Mouse (Mus musculus) naive thymus-derived CD4-positive, alpha-beta T cell, adult 2 months (primary cell): ENCODE measurements around the gene Cryab.
A peak's percentile ranks its signal among the peaks of the same experiment; 100 is the strongest.

Source experiments
- DNase-seq: peaks from one replicate; pipeline ENCODE4 v3.0.0-alpha.2; 2011; ENCODE audit warnings: low read depth

Cryab gene

GRCm38 (mm10) chr9:50751323-50751722 is at the start of gene Cryab:
Gene Cryab (plus strand): TSS chr9:50751325.
- DNase-seq: no peak

GRCm38 (mm10) chr9:50704907-50705306 is 46.2 kb upstream of the Cryab start:
- DNase-seq: no peak

- DNase-seq: no peak
Observed at GRCm38 (mm10) chr9:50709108-50709507, 42.0 kb upstream of the Cryab start.

- no peak for DNase-seq
Observed at GRCm38 (mm10) chr9:50711337-50711736, 39.8 kb upstream of the Cryab start.

- DNase-seq: no peak
Observed at GRCm38 (mm10) chr9:50714188-50714587, 36.9 kb upstream of the Cryab start.

GRCm38 (mm10) chr9:50718878-50719277 is 32.2 kb upstream of the Cryab start:
- no peak for DNase-seq

- no peak for DNase-seq
Observed at GRCm38 (mm10) chr9:50721061-50721460, 30.1 kb upstream of the Cryab start.

GRCm38 (mm10) chr9:50722451-50722911 is 28.6 kb upstream of the Cryab start:
- DNase-seq: no peak

- no peak for DNase-seq
Observed at GRCm38 (mm10) chr9:50723406-50723805, 27.7 kb upstream of the Cryab start.

- DNase-seq: no peak
Observed at GRCm38 (mm10) chr9:50724147-50724546, 27.0 kb upstream of the Cryab start.

- DNase-seq: no peak
Observed at GRCm38 (mm10) chr9:50724661-50725330, 26.3 kb upstream of the Cryab start.

- no peak for DNase-seq
Observed at GRCm38 (mm10) chr9:50725921-50726590, 25.1 kb upstream of the Cryab start.

GRCm38 (mm10) chr9:50727171-50727924 is 23.8 kb upstream of the Cryab start:
- DNase-seq: no peak

GRCm38 (mm10) chr9:50727925-50728651 is 23.0 kb upstream of the Cryab start:
- peak; percentile 10 for DNase-seq

- DNase-seq: no peak
Observed at GRCm38 (mm10) chr9:50729600-50729999, 21.5 kb upstream of the Cryab start.

GRCm38 (mm10) chr9:50732560-50732959 is 18.6 kb upstream of the Cryab start:
- no peak for DNase-seq

GRCm38 (mm10) chr9:50734989-50735388 is 16.1 kb upstream of the Cryab start:
- peak; percentile 38 for DNase-seq

GRCm38 (mm10) chr9:50738914-50739870 is 11.9 kb upstream of the Cryab start, which contains the start of gene Dixdc1:
Gene Dixdc1 (minus strand): TSS chr9:50739517.
- DNase-seq: peak; percentile 85

- DNase-seq: no peak
Observed at GRCm38 (mm10) chr9:50740867-50741784, 10.0 kb upstream of the Cryab start.

GRCm38 (mm10) chr9:50742261-50742660 is 8.9 kb upstream of the Cryab start:
- DNase-seq: no peak
